Mouse (Mus musculus): Measurements from ENCODE around the gene Acvr1. TPM values are rescaled to one million over a fixed set of nuclear protein-coding genes. Genes with fewer than 3 reads are reported as not detected.

The Acvr1 gene
- polyA plus RNA-seq, 1 experiment from 2014 or later: 4.8 TPM

- no peak for ATAC-seq (ENCODE audit: low read depth)
- Histone ChIP-seq H3K4me3 (ENCODE audit: low read length) (no peak overlapping the region), H3K27ac (ENCODE audit: low read length) (no peak overlapping the region), H3K9me3 (ENCODE audit: control insufficient read depth, low read length) (no peaks in the 10 kb centered on the region), H3K36me3 (ENCODE audit: control insufficient read depth, insufficient read depth, low read length) (no peaks in the 10 kb centered on the region), H3K4me2 (ENCODE audit: low read depth, low read length) (no peak overlapping the region), H3K4me1 (replicated peaks; ENCODE audit: control insufficient read depth, insufficient read depth, low read length) (no peaks in the 10 kb centered on the region; the same call in 1 of the 2 replicates), H3K9ac (ENCODE audit: low read length) (no peak overlapping the region), H3K27me3 (ENCODE audit: control insufficient read depth, insufficient read depth, low read depth, low read length) (no peaks in the 10 kb centered on the region)
- WGBS: 84% methylated on average over 3 of the region's 3 CpGs
These were observed 71.7 kb downstream of the Acvr1 start for GRCm38 (mm10) chr2:58495271-58495670.

DNA sequence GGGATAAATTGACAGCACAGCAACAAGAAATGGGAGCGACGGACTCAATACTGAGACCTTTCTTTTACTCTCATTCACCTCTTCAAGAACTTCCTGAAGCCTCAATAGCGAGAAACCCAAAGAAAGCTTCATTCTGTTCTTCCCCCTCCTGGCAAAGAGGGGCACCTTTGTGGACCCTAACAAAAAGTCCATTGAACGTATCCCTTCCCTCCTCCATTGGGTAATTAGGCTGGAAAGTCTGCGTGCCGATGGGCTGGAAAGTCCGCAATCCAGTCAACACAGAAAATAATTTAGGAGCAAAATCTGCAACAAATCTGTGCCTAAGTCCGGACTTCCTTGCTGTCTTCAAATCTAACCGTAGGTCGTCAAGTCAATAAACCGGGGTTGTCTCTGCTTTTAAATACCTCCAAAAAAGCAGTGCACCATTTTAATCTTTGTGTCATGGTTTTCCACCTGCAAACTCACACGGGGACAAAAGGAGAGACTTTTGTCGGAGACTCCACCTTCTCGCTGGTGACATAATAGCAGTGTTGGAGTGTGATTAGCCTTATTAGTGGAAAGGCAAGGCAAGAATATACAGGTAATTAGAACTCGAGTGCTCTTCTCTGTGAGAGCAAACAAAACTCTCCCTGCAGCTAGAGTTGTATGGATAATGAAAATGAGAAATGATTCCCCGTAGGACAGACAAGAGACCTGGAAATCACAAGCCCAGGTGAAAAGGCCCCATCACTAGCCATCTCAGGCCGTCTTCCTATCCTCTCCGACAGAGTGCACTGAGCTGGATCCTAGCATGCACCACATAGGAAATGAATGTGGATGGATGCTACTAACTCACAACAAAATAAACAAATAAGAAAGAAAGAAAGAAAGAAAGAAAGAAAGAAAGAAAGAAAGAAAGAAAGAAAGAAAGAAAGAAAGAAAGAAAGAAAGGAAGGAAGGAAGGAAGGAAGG lies 73.0 kb downstream of the Acvr1 start:
- no peak overlapping the region for H3K27ac ChIP-seq (ENCODE audit: low read length)
- ATAC-seq (ENCODE audit: low read depth): no peak
- H3K27me3 ChIP-seq (ENCODE audit: control insufficient read depth, insufficient read depth, low read depth, low read length): no peaks in the 10 kb centered on the region
- H3K36me3 ChIP-seq (ENCODE audit: control insufficient read depth, insufficient read depth, low read length): no peaks in the 10 kb centered on the region
- 86% methylated on average over 18 of the region's 18 CpGs for WGBS
- H3K9ac ChIP-seq (ENCODE audit: low read length): no peak overlapping the region
- H3K9me3 ChIP-seq (ENCODE audit: control insufficient read depth, low read length): no peaks in the 10 kb centered on the region
- no peak overlapping the region for H3K4me2 ChIP-seq (ENCODE audit: low read depth, low read length)
- H3K4me1 ChIP-seq (replicated peaks; ENCODE audit: control insufficient read depth, insufficient read depth, low read length): peaks cover 5% of the 10 kb centered on the region
- no peak overlapping the region for H3K4me3 ChIP-seq (ENCODE audit: low read length)

DNA sequence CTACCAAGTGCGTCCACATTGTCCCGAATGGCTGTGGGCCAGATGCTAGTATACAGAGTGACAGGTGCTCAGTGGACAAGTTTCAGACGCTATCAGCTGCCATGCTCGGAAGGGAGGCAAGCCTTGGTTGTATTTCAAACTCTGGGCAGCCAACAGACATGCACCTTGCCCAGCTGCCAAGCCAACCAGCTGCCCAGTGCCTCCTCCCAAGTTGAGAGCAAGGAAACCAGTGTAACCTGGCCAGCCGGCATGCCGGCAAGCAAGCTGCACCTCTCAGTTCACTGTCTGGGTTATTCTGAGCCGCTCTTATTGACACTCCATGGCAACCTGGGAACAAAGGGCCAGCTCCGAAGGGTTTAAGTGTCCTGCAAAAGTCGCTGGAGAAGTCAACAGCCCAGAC lies 77.7 kb downstream of the Acvr1 start:
- no peak overlapping the region for H3K4me2 ChIP-seq (ENCODE audit: low read depth, low read length)
- ATAC-seq (ENCODE audit: low read depth): peak; percentile 67; the same call in 1 of the 2 replicates

DNA sequence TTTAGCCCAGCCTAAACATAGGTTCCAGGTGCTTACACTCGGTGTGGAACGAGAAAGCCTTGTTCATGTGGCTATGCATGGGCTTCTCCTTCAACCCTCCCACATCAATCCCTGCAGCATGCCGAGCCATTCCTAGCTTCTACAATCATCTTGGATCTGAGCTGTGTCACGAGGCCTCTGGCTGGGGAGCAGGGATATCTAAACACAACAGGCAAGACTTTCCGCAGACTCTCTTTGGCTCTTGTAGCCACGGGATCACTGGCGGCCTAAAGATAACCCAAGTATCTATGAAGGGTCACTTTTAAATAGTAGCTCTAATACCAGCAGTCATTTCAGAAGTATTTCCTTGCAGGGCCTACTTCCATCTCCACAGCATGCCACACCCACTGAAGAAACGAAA lies 78.6 kb downstream of the Acvr1 start:
- Histone ChIP-seq H3K4me2 (ENCODE audit: low read depth, low read length) (no peak overlapping the region), H3K36me3 (ENCODE audit: control insufficient read depth, insufficient read depth, low read length) (no peaks in the 10 kb centered on the region), H3K9me3 (ENCODE audit: control insufficient read depth, low read length) (no peaks in the 10 kb centered on the region), H3K4me3 (ENCODE audit: low read length) (no peak overlapping the region), H3K4me1 (replicated peaks; ENCODE audit: control insufficient read depth, insufficient read depth, low read length) (peaks cover 36% of the 10 kb centered on the region), H3K27me3 (ENCODE audit: control insufficient read depth, insufficient read depth, low read depth, low read length) (no peaks in the 10 kb centered on the region), H3K9ac (ENCODE audit: low read length) (no peak overlapping the region), H3K27ac (ENCODE audit: low read length) (no peak overlapping the region)
- ATAC-seq (ENCODE audit: low read depth): no peak
- 71% methylated on average over 8 of the region's 8 CpGs for WGBS

More for the DNA sequence above, 77.7 kb downstream of the Acvr1 start:
- Histone ChIP-seq H3K4me1 (replicated peaks; ENCODE audit: control insufficient read depth, insufficient read depth, low read length) (peaks cover 35% of the 10 kb centered on the region), H3K27me3 (ENCODE audit: control insufficient read depth, insufficient read depth, low read depth, low read length) (no peaks in the 10 kb centered on the region), H3K27ac (ENCODE audit: low read length) (peak overlapping the region; percentile 57; the same call in 1 of the 2 replicates), H3K36me3 (ENCODE audit: control insufficient read depth, insufficient read depth, low read length) (no peaks in the 10 kb centered on the region), H3K4me3 (ENCODE audit: low read length) (no peak overlapping the region), H3K9me3 (ENCODE audit: control insufficient read depth, low read length) (no peaks in the 10 kb centered on the region), H3K9ac (ENCODE audit: low read length) (no peak overlapping the region)
- WGBS: 60% methylated on average over 9 of the region's 9 CpGs

- no peaks in the 10 kb centered on the region for H3K36me3 ChIP-seq (ENCODE audit: control insufficient read depth, insufficient read depth, low read length)
- peak overlapping the region; percentile 23; the same call in 1 of the 2 replicates for H3K27ac ChIP-seq (ENCODE audit: low read length)
- peaks cover 36% of the 10 kb centered on the region for H3K4me1 ChIP-seq (replicated peaks; ENCODE audit: control insufficient read depth, insufficient read depth, low read length)
- ATAC-seq (ENCODE audit: low read depth): no peak
- no peak overlapping the region for H3K4me2 ChIP-seq (ENCODE audit: low read depth, low read length)
- H3K9me3 ChIP-seq (ENCODE audit: control insufficient read depth, low read length): no peaks in the 10 kb centered on the region
- H3K27me3 ChIP-seq (ENCODE audit: control insufficient read depth, insufficient read depth, low read depth, low read length): no peaks in the 10 kb centered on the region
- H3K9ac ChIP-seq (ENCODE audit: low read length): no peak overlapping the region
- no peak overlapping the region for H3K4me3 ChIP-seq (ENCODE audit: low read length)
- 52% methylated on average over 3 of the region's 3 CpGs for WGBS
These were observed 79.7 kb downstream of the Acvr1 start for GRCm38 (mm10) chr2:58487279-58487560.

DNA sequence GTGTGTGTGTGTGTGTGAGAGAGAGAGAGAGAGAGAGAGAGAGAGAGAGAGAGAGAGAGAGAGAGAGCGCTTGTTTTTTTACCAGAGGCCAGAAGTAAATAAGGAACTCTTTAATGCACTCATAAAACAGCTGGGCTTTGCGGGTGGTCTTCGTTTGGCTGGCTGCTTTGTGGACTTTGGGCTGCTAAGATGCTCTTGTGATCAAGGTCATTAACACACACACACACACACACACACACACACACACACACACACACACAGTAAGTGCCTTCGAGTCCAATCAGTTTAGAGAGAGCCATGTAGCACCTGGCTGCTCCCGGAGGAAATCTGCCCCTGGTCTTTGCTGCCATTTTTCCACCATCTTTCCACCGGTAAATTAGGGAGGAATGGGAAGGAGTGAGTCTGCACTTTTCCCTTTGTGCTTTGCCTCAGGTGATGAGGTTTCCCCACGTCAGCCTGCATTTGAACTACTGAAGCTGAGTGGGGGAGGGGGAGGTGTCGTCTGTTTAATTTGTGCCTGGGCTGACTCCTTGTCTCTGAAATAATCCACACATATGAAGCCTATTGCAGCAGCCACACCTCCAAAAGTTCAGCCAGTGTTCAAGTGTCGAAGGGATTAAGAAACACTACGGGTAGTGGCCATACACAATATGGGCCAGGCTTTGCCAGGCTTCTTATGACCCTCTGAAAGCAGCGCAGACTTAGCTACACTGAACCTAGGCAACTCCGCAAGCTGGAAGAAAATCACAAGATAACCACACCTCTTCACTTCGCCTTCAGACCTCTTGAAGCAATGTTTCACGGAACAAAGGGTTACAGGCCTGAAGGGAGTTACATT lies 80.3 kb downstream of the Acvr1 start:
- no peak overlapping the region for H3K9ac ChIP-seq (ENCODE audit: low read length)
- no peaks in the 10 kb centered on the region for H3K36me3 ChIP-seq (ENCODE audit: control insufficient read depth, insufficient read depth, low read length)
- no peaks in the 10 kb centered on the region for H3K9me3 ChIP-seq (ENCODE audit: control insufficient read depth, low read length)
- H3K4me1 ChIP-seq (replicated peaks; ENCODE audit: control insufficient read depth, insufficient read depth, low read length): peaks cover 36% of the 10 kb centered on the region
- H3K4me3 ChIP-seq (ENCODE audit: low read length): no peak overlapping the region
- H3K27ac ChIP-seq (ENCODE audit: low read length): peak overlapping the region; percentile 23; the same call in 1 of the 2 replicates
- no peak for ATAC-seq (ENCODE audit: low read depth)
- no peak overlapping the region for H3K4me2 ChIP-seq (ENCODE audit: low read depth, low read length)
- no peaks in the 10 kb centered on the region for H3K27me3 ChIP-seq (ENCODE audit: control insufficient read depth, insufficient read depth, low read depth, low read length)
- 43% methylated on average over 14 of the region's 14 CpGs for WGBS

DNA sequence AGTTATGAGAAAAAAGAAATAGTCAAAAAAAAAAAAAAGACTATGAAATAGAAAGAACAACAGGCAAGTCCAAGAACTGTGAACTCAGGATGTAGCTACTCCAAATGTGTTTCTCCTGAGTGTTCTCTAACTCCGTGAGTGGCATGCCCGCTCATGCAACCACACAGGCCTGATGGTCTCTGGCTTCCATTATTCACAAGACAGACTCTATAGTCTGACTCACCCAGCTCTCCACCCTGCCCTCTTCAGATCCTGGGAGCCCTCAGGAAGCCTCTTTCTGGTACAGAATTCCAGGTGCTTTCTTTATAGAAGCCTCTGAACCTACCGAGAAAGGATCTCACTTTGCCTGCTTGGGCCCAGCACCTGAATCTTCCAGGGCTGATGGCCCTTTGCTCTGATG lies 81.3 kb downstream of the Acvr1 start:
- WGBS: 63% methylated on average over 3 of the region's 3 CpGs
- ATAC-seq (ENCODE audit: low read depth): no peak
- peaks cover 36% of the 10 kb centered on the region for H3K4me1 ChIP-seq (replicated peaks; ENCODE audit: control insufficient read depth, insufficient read depth, low read length)
- no peak overlapping the region for H3K4me3 ChIP-seq (ENCODE audit: low read length)
- H3K27me3 ChIP-seq (ENCODE audit: control insufficient read depth, insufficient read depth, low read depth, low read length): no peaks in the 10 kb centered on the region
- no peak overlapping the region for H3K9ac ChIP-seq (ENCODE audit: low read length)
- H3K36me3 ChIP-seq (ENCODE audit: control insufficient read depth, insufficient read depth, low read length): no peaks in the 10 kb centered on the region
- H3K4me2 ChIP-seq (ENCODE audit: low read depth, low read length): no peak overlapping the region
- H3K9me3 ChIP-seq (ENCODE audit: control insufficient read depth, low read length): no peaks in the 10 kb centered on the region
- H3K27ac ChIP-seq (ENCODE audit: low read length): peak overlapping the region; percentile 79

GRCm38 (mm10) chr2:58485152-58485551 lies 81.8 kb downstream of the Acvr1 start:
- Histone ChIP-seq H3K36me3 (ENCODE audit: control insufficient read depth, insufficient read depth, low read length) (no peaks in the 10 kb centered on the region), H3K4me1 (replicated peaks; ENCODE audit: control insufficient read depth, insufficient read depth, low read length) (peaks cover 36% of the 10 kb centered on the region), H3K27ac (ENCODE audit: low read length) (no peak overlapping the region), H3K4me3 (ENCODE audit: low read length) (no peak overlapping the region), H3K9me3 (ENCODE audit: control insufficient read depth, low read length) (no peaks in the 10 kb centered on the region), H3K4me2 (ENCODE audit: low read depth, low read length) (no peak overlapping the region), H3K9ac (ENCODE audit: low read length) (no peak overlapping the region), H3K27me3 (ENCODE audit: control insufficient read depth, insufficient read depth, low read depth, low read length) (no peaks in the 10 kb centered on the region)
- 10% methylated on average over 4 of the region's 4 CpGs for WGBS
- peak; percentile 53; the same call in 1 of the 2 replicates for ATAC-seq (ENCODE audit: low read depth)

DNA sequence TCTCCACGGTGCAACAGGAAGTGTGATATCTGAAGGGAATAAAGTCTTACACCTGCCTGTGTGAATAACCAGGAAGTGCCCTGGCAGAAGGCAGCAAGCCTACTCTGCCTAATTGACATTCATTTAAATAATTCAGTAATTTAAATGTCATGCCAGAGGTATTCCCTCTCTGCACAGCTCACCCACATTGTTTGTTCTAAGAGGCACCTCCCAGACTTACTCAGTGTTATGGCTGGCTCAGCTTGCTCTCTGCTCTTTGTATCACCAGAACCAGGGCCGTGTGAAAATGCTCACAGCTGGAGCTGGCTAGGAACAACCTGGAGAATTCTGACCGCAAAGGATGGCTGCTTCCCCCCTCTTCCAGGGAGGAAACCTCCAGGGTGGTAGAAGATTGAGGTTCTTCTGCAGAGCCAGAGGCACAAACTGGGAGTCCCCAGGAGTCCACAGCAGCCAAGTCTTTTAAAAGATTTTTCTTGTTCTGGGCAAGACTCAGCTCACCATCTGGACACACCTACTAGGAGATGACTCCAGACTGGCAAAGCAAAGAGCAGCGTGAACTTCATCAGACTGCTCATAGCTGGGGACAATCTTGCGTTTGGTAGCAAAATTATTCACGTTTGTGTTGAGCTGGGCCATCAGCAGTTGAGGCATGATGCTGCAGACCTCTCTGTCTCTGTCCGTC lies 82.5 kb downstream of the Acvr1 start:
- no peaks in the 10 kb centered on the region for H3K36me3 ChIP-seq (ENCODE audit: control insufficient read depth, insufficient read depth, low read length)
- H3K27me3 ChIP-seq (ENCODE audit: control insufficient read depth, insufficient read depth, low read depth, low read length): no peaks in the 10 kb centered on the region
- no peak for ATAC-seq (ENCODE audit: low read depth)
- H3K4me2 ChIP-seq (ENCODE audit: low read depth, low read length): no peak overlapping the region
- WGBS: 46% methylated on average over 7 of the region's 7 CpGs
- no peak overlapping the region for H3K9ac ChIP-seq (ENCODE audit: low read length)
- H3K4me1 ChIP-seq (replicated peaks; ENCODE audit: control insufficient read depth, insufficient read depth, low read length): peaks cover 32% of the 10 kb centered on the region
- H3K27ac ChIP-seq (ENCODE audit: low read length): peak overlapping the region; percentile 3; the same call in 1 of the 2 replicates
- H3K9me3 ChIP-seq (ENCODE audit: control insufficient read depth, low read length): no peaks in the 10 kb centered on the region
- no peak overlapping the region for H3K4me3 ChIP-seq (ENCODE audit: low read length)
